24 mouse cellular contexts compared by ENCODE assay signal in genomic region chr13:98647775-98648568, GRCm38 (mm10). TPM values are rescaled to one million over a fixed set of nuclear protein-coding genes. Genes with fewer than 3 reads are reported as not detected.
DNase-seq lines count a peak whose midpoint lies in the region; ATAC-seq lines count a peak whose summit lies in the region.
"Had no signal": no experiment of that assay in that cellular context is flagged by ENCODE, and none has a peak within 500 bp of the region (broad histone marks: within the 10 kb centered on the region; RNA-seq: fewer than 3 reads in every experiment).

No protein-coding gene starts in this region.

- H3K27ac ChIP-seq in kidney, embryonic 16.5 days (ENCODE audit: low read length) = peak overlapping the region; percentile 81; the same call in 1 of the 2 replicates
- H3K27ac ChIP-seq in kidney, embryonic 14.5 days (ENCODE audit: low read depth, low read length) = no peak overlapping the region
- H3K27ac ChIP-seq in intestine, embryonic 15.5 days = no peak overlapping the region
- H3K27ac ChIP-seq: embryonic facial prominence, embryonic 15.5 days; forebrain, embryonic 10.5 days; heart, embryonic 13.5 days; hindbrain, embryonic 13.5 days had no signal

- H3K4me1 ChIP-seq in kidney, embryonic 16.5 days (ENCODE audit: insufficient read depth, low read length) = peaks cover 29% of the 10 kb centered on the region
- peaks cover 20% of the 10 kb centered on the region for H3K4me1 ChIP-seq in kidney, embryonic 14.5 days (ENCODE audit: control insufficient read depth, insufficient read depth, low read length)
- peaks cover 17% of the 10 kb centered on the region for H3K4me1 ChIP-seq in intestine, embryonic 15.5 days (replicated peaks)
- H3K4me1 ChIP-seq: embryonic facial prominence, embryonic 15.5 days; forebrain, embryonic 10.5 days; hindbrain, embryonic 13.5 days had no signal

- H3K9ac ChIP-seq in kidney, embryonic 16.5 days (replicated peaks; ENCODE audit: low read length) = no peak overlapping the region
- H3K9ac ChIP-seq in kidney, embryonic 14.5 days (ENCODE audit: low read depth, low read length) = no peak overlapping the region
- no peak overlapping the region for H3K9ac ChIP-seq in intestine, embryonic 15.5 days
- H3K9ac ChIP-seq: embryonic facial prominence, embryonic 15.5 days; heart, embryonic 13.5 days; hindbrain, embryonic 13.5 days had no signal

- peak; percentile 64 for ATAC-seq in kidney, embryonic 16.5 days (ENCODE audit: low FRiP score, low TSS enrichment)
- no peak; the same call in 1 of the 2 replicates for ATAC-seq in kidney, embryonic 14.5 days (ENCODE audit: low FRiP score, low TSS enrichment)
- ATAC-seq in intestine, embryonic 15.5 days = no peak
- ATAC-seq: activated CD4-positive, CD25-positive, alpha-beta regulatory T cell, adult 4 months; forebrain, embryonic 14.5 days had no signal

- DNase-seq in kidney, adult 18-20 months = peak; percentile 36
- DNase-seq in kidney, postnatal 4 days = no peak
- peak; percentile 31 for DNase-seq in retina, postnatal 1 day
- DNase-seq in retina, embryonic 14.5 days (ENCODE audit: low spot score) = no peak
- no peak for DNase-seq in frontal cortex, postnatal 36 days (ENCODE audit: low spot score in 2 of 2)
- DNase-seq: adrenal gland, postnatal 14 days; cerebellum, adult 18-20 months; cerebellum, adult 9-11 months; cerebellum, postnatal 36 days; gastrocnemius, postnatal 36 days; heart, adult 11 months; heart, postnatal 4 days had no signal

- no peaks in the 10 kb centered on the region for H3K36me3 ChIP-seq in kidney, embryonic 16.5 days (ENCODE audit: insufficient read depth, low read length)
- no peaks in the 10 kb centered on the region for H3K36me3 ChIP-seq in kidney, embryonic 14.5 days (ENCODE audit: control insufficient read depth, insufficient read depth, low read length)
- no peaks in the 10 kb centered on the region for H3K36me3 ChIP-seq in intestine, embryonic 15.5 days
- H3K36me3 ChIP-seq: embryonic facial prominence, embryonic 15.5 days; forebrain, embryonic 10.5 days; heart, embryonic 13.5 days; hindbrain, embryonic 13.5 days had no signal

- no peak overlapping the region for H3K4me3 ChIP-seq in kidney, embryonic 16.5 days (ENCODE audit: low read length)
- no peak overlapping the region for H3K4me3 ChIP-seq in kidney, embryonic 14.5 days (ENCODE audit: low read length)
- H3K4me3 ChIP-seq in intestine, embryonic 15.5 days (replicated peaks) = no peak overlapping the region
- H3K4me3 ChIP-seq: embryonic facial prominence, embryonic 15.5 days; erythroblast, embryonic 14.5 days; forebrain, embryonic 10.5 days; heart, embryonic 13.5 days; hindbrain, embryonic 13.5 days had no signal

- H3K9me3 ChIP-seq in kidney, embryonic 16.5 days (ENCODE audit: low read length) = no peaks in the 10 kb centered on the region
- no peaks in the 10 kb centered on the region for H3K9me3 ChIP-seq in kidney, embryonic 14.5 days (ENCODE audit: control insufficient read depth, low read length)
- no peaks in the 10 kb centered on the region for H3K9me3 ChIP-seq in intestine, embryonic 15.5 days
- H3K9me3 ChIP-seq: embryonic facial prominence, embryonic 15.5 days; forebrain, embryonic 10.5 days; heart, embryonic 13.5 days; hindbrain, embryonic 13.5 days had no signal

- H3K4me2 ChIP-seq in kidney, embryonic 16.5 days (replicated peaks; ENCODE audit: low read depth, low read length) = no peak overlapping the region
- H3K4me2 ChIP-seq in kidney, embryonic 14.5 days (replicated peaks; ENCODE audit: low read depth, low read length) = no peak overlapping the region
- H3K4me2 ChIP-seq in intestine, embryonic 15.5 days (replicated peaks) = no peak overlapping the region
- H3K4me2 ChIP-seq: embryonic facial prominence, embryonic 15.5 days; heart, embryonic 13.5 days; hindbrain, embryonic 13.5 days had no signal

- 64% methylated on average over 22 of the region's 22 CpGs for WGBS in kidney, embryonic 16.5 days
- 68% methylated on average over 22 of the region's 22 CpGs for WGBS in kidney, embryonic 14.5 days
- 75% methylated on average over 22 of the region's 22 CpGs for WGBS in intestine, embryonic 15.5 days

- no peaks in the 10 kb centered on the region for H3K27me3 ChIP-seq in kidney, embryonic 16.5 days (ENCODE audit: insufficient read depth, low read length)
- no peaks in the 10 kb centered on the region for H3K27me3 ChIP-seq in kidney, embryonic 14.5 days (ENCODE audit: control insufficient read depth, insufficient read depth, low read length)
- H3K27me3 ChIP-seq in intestine, embryonic 15.5 days (replicated peaks) = no peaks in the 10 kb centered on the region
- H3K27me3 ChIP-seq: embryonic facial prominence, embryonic 15.5 days; heart, embryonic 13.5 days; hindbrain, embryonic 13.5 days had no signal

RNA-seq across cellular contexts. Expression of gene Tmem174, which starts 10.8 kb away (rescaled TPM):
- polyA plus RNA-seq in kidney, embryonic 16.5 days (2015; fragmentation: Nextera tagmentation; extraction: Ambion mirVana) = 41.1 and 44.3 TPM in 2 replicates
- polyA plus RNA-seq in kidney, embryonic 14.5 days (2014; fragmentation: Nextera tagmentation; extraction: Ambion mirVana) = 4.4 and 9.3 TPM in 2 replicates
- polyA plus RNA-seq in intestine, embryonic 15.5 days (2015; fragmentation: Nextera tagmentation; extraction: Ambion mirVana) = 0.06 and 0.09 TPM in 2 replicates
- polyA plus RNA-seq: activated CD4-positive, CD25-positive, alpha-beta regulatory T cell, adult 4 months; C2C12; erythroblast, embryonic 14.5 days; forebrain, embryonic 10.5 days; forebrain, embryonic 14.5 days; heart, embryonic 13.5 days; heart, postnatal 0 days; hindbrain, embryonic 13.5 days had no signal

RNA-seq across cellular contexts. Expression of gene Tmem171, which starts 46.7 kb away (rescaled TPM):
- 9.0 and 10.5 TPM in 2 replicates for polyA plus RNA-seq in kidney, embryonic 16.5 days (2015; fragmentation: Nextera tagmentation; extraction: Ambion mirVana)
- polyA plus RNA-seq in kidney, embryonic 14.5 days (2014; fragmentation: Nextera tagmentation; extraction: Ambion mirVana) = 3.6 and 4.3 TPM in 2 replicates
- 28.9 and 31.8 TPM in 2 replicates for polyA plus RNA-seq in intestine, embryonic 15.5 days (2015; fragmentation: Nextera tagmentation; extraction: Ambion mirVana)
- polyA plus RNA-seq: erythroblast, embryonic 14.5 days; forebrain, embryonic 10.5 days; forebrain, embryonic 14.5 days; hindbrain, embryonic 13.5 days had no signal

Comparison
In these comparisons a context has a peak if more than half of its experiments do, and no peak if none do; other contexts are left out.
1. DNase-seq: peak in kidney, adult 18-20 months (single experiment) and retina, postnatal 1 day (single experiment); none in kidney, postnatal 4 days (0 of 2), retina, embryonic 14.5 days (single experiment) and frontal cortex, postnatal 36 days (0 of 2).